Mouse (Mus musculus) heart, adult 2 months (tissue): Measurements from ENCODE around the gene BC005561. TPM values are rescaled to one million over a fixed set of nuclear protein-coding genes. Genes with fewer than 3 reads are reported as not detected.

ENCODE experiments used
- DNase-seq, 2 experiments: peaks; one replicate each; pipeline ENCODE4 v3.0.0; 2021
- H3K27ac ChIP-seq: fragments of 200-600 bp; 2 replicates; pipeline ENCODE4 v1.8.1; 2022
- H3K27me3 ChIP-seq: fragments of 200-500 bp; 2 replicates; pipeline ENCODE4 v1.6.1; 2012; ENCODE audit warnings: mild to moderate bottlenecking, low read length, inconsistent platforms, mixed read lengths; ENCODE audit not compliant: control insufficient read depth, insufficient read depth
- H3K36me3 ChIP-seq: fragments of 200-500 bp; 2 replicates; pipeline ENCODE4 v1.6.1; 2012; ENCODE audit warnings: low read length, inconsistent platforms; ENCODE audit not compliant: control insufficient read depth, insufficient read depth
- H3K4me1 ChIP-seq: fragments of 200-500 bp; 2 replicates; pipeline ENCODE4 v1.6.1; 2011; ENCODE audit warnings: low read length; ENCODE audit not compliant: control insufficient read depth, insufficient read depth
- H3K4me3 ChIP-seq: fragments of 200-600 bp; 2 replicates; pipeline ENCODE4 v1.8.1; 2022
- H3K79me2 ChIP-seq: fragments of 200-500 bp; replicated peaks from 2 replicates; pipeline ENCODE4 v1.6.1; 2012; ENCODE audit warnings: mild to moderate bottlenecking, inconsistent platforms, low read length, moderate library complexity, mixed read lengths; ENCODE audit not compliant: control insufficient read depth, insufficient read depth
- H3K9ac ChIP-seq: fragments of 200-500 bp; 2 replicates; pipeline ENCODE4 v1.6.1; 2012; ENCODE audit warnings: low read depth, mild to moderate bottlenecking, control low read depth, inconsistent platforms, low read length, mixed read lengths
- CTCF ChIP-seq: fragments of 200-600 bp; IDR thresholded peaks from 2 replicates; pipeline ENCODE4 v1.8.1; 2022; ENCODE audit warnings: antibody characterized with exemption, mild to moderate bottlenecking, moderate library complexity
- EP300 ChIP-seq: fragments of 200-500 bp; IDR thresholded peaks from 2 replicates; pipeline ENCODE4 v1.6.1; 2011; ENCODE audit warnings: low read depth, low read length, control low read depth; ENCODE audit not compliant: insufficient read depth
- POLR2A ChIP-seq: fragments of 200-500 bp; IDR thresholded peaks from 2 replicates; pipeline ENCODE4 v1.6.1; 2011; ENCODE audit warnings: mild to moderate bottlenecking, low read depth, low read length, control low read depth; ENCODE audit not compliant: insufficient read depth
- WGBS: fragments of 180-500 bp; shearing (Covaris S2); methylation state at CpG from one replicate; pipeline ENCODE4 v1.1.7; 2018; 5-methylcytosine and 5-hydroxymethylcytosine counted together
- intact Hi-C: fragments of 180-260 bp; cut with DNase I; formaldehyde crosslinking; loops from one replicate; pipeline ENCODE4 v1.15.1; 2025
- long read RNA-seq: library from polyadenylated mRNA; stranded (forward); transcript quantifications from one replicate; pipeline ENCODE4 v2.0.0, GENCODE M21; 2021
- polyA plus RNA-seq: library from polyadenylated mRNA; depleted of rRNA; stranded (reverse); fragments of >200 nt; gene quantifications from 2 replicates; pipeline ENCODE4 v1.2.3, GENCODE M21; 2012; rRNA removed
- total RNA-seq, 2 experiments: library from RNA; stranded (reverse); gene quantifications; 2 replicates each; pipeline ENCODE4 v1.2.3; 2021

BC005561 gene
- total RNA-seq (1 to 10 TPM; 3.9 to 4.0 TPM), polyA plus RNA-seq (0.61 and 1.3 TPM in 2 replicates)
- long read RNA-seq, full-length matches to known transcripts = 1 of 1 reads
- long read RNA-seq, partial matches to known transcripts = 0 of 1 reads
- long read RNA-seq, other reads (novel, unspliced or antisense) = 0 of 1 reads

- Histone ChIP-seq H3K79me2 (peaks cover 5% of the 10 kb centered on the region; the same call in 1 of the 2 replicates), H3K4me3 (peak within 1 kb of the TSS; percentile 72), H3K4me1 (peaks cover 1% of the 10 kb centered on the region; the same call in 1 of the 2 replicates), H3K27ac (peak within 1 kb of the TSS; percentile 87), H3K27me3 (no peaks in the 10 kb centered on the region), H3K36me3 (peaks cover 5% of the 10 kb centered on the region), H3K9ac (peak within 1 kb of the TSS; percentile 87)
- TF ChIP-seq POLR2A (peak; percentile 63; the same call in 1 of the 2 replicates), EP300 (no peak)
- DNase-seq = peak; percentile 91
- WGBS = under 1% methylated on average over 77 of the region's 83 CpGs
- intact Hi-C loops = loop anchor here (5.0 kb wide), 1 partner anchor 64 kb away; no protein-coding TSS in a partner anchor
These were observed at the start of gene BC005561 for GRCm38 (mm10) chr5:104508195-104508891. Gene BC005561, plus strand, starts transcription at chr5:104508352.

GRCm38 (mm10) chr5:104458832-104459705 lies 49.1 kb upstream of the BC005561 start, which contains the start of gene Pkd2:
Gene Pkd2, plus strand, starts transcription at chr5:104459450.
- Histone ChIP-seq H3K9ac (peak within 1 kb of the TSS; percentile 85), H3K4me3 (peak within 1 kb of the TSS; percentile 87), H3K79me2 (peaks cover 2% of the 10 kb centered on the region; the same call in 1 of the 2 replicates), H3K27me3 (no peaks in the 10 kb centered on the region), H3K4me1 (peaks cover 5% of the 10 kb centered on the region), H3K27ac (peak within 1 kb of the TSS; percentile 89), H3K36me3 (peaks cover 9% of the 10 kb centered on the region)
- DNase-seq = peak; percentile 87 to 88
- 8% methylated on average over 46 of the region's 46 CpGs for WGBS
- intact Hi-C loops = no loop called here
- TF ChIP-seq POLR2A (peak; percentile 54; the same call in 1 of the 2 replicates), EP300 (no peak)

- Histone ChIP-seq H3K27me3 (no peaks in the 10 kb centered on the region), H3K9ac (peak overlapping the region; percentile 85), H3K4me3 (peak overlapping the region; percentile 87), H3K27ac (peak overlapping the region; percentile 89), H3K36me3 (peaks cover 9% of the 10 kb centered on the region), H3K79me2 (peaks cover 2% of the 10 kb centered on the region; the same call in 1 of the 2 replicates), H3K4me1 (peaks cover 5% of the 10 kb centered on the region)
- intact Hi-C loops = loop anchor here (10.0 kb wide), 1 partner anchor 545 kb away; the partner anchor contains the start of gene Klhl8
- peak; percentile 67 to 75 for DNase-seq
- WGBS = under 1% methylated on average over 81 of the region's 82 CpGs
- TF ChIP-seq POLR2A = peak; percentile 16; the same call in 1 of the 2 replicates
- TF ChIP-seq CTCF = no peak
These were observed 48.3 kb upstream of the BC005561 start for GRCm38 (mm10) chr5:104459706-104460455.

DNA sequence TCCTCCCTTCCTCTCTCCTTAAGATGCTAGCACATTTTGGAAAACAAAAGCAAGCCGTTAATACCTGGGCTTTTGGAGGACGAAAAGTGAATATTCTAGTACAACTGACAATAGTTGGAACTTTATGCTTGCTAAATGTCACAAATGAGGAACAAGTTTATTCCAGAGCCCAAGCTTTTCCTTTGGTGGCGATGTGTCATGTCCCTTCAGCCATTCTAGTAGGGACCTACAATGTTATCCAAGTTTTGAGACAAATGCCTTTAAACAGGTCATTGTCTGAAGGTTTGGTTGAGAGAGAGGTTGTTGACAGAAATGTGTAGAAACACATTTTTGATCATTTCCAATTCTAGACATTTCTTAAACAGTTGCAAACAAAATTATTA lies 47.7 kb upstream of the BC005561 start:
- no peak overlapping the region; the same call in 1 of the 2 replicates for H3K9ac ChIP-seq
- H3K27me3 ChIP-seq = no peaks in the 10 kb centered on the region
- DNase-seq = no peak
- peaks cover 5% of the 10 kb centered on the region for H3K4me1 ChIP-seq
- H3K27ac ChIP-seq = peak overlapping the region; percentile 89
- peaks cover 12% of the 10 kb centered on the region for H3K36me3 ChIP-seq
- no peak for TF ChIP-seq EP300
- no peak for TF ChIP-seq CTCF
- 17% methylated on average over 3 of the region's 3 CpGs for WGBS
- H3K4me3 ChIP-seq = peak overlapping the region; percentile 87
- peaks cover 2% of the 10 kb centered on the region; the same call in 1 of the 2 replicates for H3K79me2 ChIP-seq
- intact Hi-C loops = loop anchor here (10.0 kb wide), 1 partner anchor 546 kb away; the partner anchor contains the start of gene Klhl8

DNA sequence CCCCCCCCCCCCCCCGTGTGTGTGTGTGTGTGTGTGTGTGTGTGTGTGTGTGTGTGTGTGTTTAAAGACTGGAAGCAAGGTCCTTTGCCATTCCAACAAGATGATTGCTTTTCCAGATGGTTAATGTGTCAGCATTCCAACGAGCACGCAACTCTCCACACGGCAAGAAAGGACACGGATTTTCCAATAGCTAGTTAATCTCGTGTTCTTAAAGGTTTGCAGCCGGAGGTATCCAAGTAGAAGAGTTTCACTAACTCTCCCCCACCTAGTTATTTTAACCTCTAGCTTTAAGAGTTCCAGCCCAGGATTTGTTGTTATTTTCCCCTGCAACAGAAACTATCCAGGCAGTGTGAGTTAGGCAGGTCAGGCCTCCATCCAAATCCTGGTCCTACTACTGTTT lies 47.3 kb upstream of the BC005561 start:
- H3K4me1 ChIP-seq = peaks cover 5% of the 10 kb centered on the region
- H3K27me3 ChIP-seq = no peaks in the 10 kb centered on the region
- TF ChIP-seq CTCF = no peak
- no peak for TF ChIP-seq POLR2A
- TF ChIP-seq EP300 = no peak
- WGBS = 19% methylated on average over 7 of the region's 7 CpGs
- intact Hi-C loops = loop anchor here (10.0 kb wide), 1 partner anchor 546 kb away; the partner anchor contains the start of gene Klhl8
- H3K36me3 ChIP-seq = peaks cover 14% of the 10 kb centered on the region
- H3K4me3 ChIP-seq = peak overlapping the region; percentile 33
- H3K9ac ChIP-seq = peak overlapping the region; percentile 52; the same call in 1 of the 2 replicates
- peaks cover 2% of the 10 kb centered on the region; the same call in 1 of the 2 replicates for H3K79me2 ChIP-seq
- peak overlapping the region; percentile 41; the same call in 1 of the 2 replicates for H3K27ac ChIP-seq
- DNase-seq = peak in 1 of 2 experiments; percentile 19
